In the genomic region with DNA sequence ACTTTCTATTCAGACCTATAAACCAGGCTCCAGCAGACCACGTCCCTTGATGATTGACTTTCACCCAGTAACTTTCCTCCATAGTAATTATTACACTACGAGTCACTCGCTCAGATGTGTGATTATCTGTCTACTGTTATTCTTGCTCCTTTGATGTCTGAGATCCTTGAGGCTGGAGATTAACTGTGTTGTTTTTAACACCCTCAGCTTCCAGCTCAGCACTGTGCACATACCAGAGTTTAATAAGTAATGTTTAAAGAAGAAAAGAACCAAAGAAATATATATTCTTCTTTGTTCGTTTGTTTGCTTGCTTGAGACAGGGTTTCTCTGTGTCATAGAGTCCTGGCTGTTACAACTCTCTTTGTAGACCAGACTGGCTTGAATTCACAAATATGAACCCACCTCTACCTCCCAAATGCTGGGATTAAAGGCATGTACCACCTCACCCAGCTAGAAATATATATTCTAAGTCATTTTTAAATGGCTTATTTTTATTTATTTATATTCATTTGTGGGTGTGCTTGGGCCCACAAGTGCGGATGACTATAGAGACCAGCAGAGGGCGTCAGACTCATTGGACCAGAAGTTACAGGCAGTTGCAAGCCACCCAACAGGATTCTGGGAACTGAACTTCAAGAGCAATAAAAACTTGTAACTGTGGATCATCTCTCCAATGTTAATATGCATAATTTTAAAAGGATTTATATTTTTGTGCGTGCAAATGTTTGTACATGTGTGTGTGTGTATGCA, we compare ENCODE assay signal across 21 mouse cellular contexts. TPM values are rescaled to one million over a fixed set of nuclear protein-coding genes. Genes with fewer than 3 reads are reported as not detected.
DNase-seq lines count a peak whose midpoint lies in the region; ATAC-seq and TF ChIP-seq lines count a peak whose summit lies in the region.
"Had no signal": no experiment of that assay in that cellular context is flagged by ENCODE, and none has a peak within 500 bp of the region (broad histone marks: within the 10 kb centered on the region; RNA-seq: fewer than 3 reads in every experiment).

No protein-coding gene starts in this region.

- H3K27ac ChIP-seq in kidney, embryonic 15.5 days: no peak overlapping the region
- H3K27ac ChIP-seq in stomach, embryonic 14.5 days (ENCODE audit: low read length): no peak overlapping the region
- H3K27ac ChIP-seq: embryonic facial prominence, embryonic 13.5 days; gastrocnemius, adult 2 months; hindbrain, embryonic 12.5 days; limb, embryonic 15.5 days; neural tube, embryonic 15.5 days had no signal

- H3K27me3 ChIP-seq in kidney, embryonic 15.5 days: no peaks in the 10 kb centered on the region
- no peaks in the 10 kb centered on the region for H3K27me3 ChIP-seq in E14TG2a.4 (ENCODE audit: insufficient read depth, low read length)
- H3K27me3 ChIP-seq in stomach, embryonic 14.5 days (ENCODE audit: control insufficient read depth, insufficient read depth, low read length): no peaks in the 10 kb centered on the region
- H3K27me3 ChIP-seq: CH12.LX; embryonic facial prominence, embryonic 13.5 days; hindbrain, embryonic 12.5 days; limb, embryonic 15.5 days; neural tube, embryonic 15.5 days had no signal

- DNase-seq in kidney, adult 8-10 months: no peak
- DNase-seq in NIH3T3 (ENCODE audit: low read depth): peak; percentile 25
- DNase-seq in ovary, adult 18-20 months (ENCODE audit: low spot score): no peak
- DNase-seq: adrenal gland, adult 2 months; cerebellum, adult 2 months; gastrocnemius, adult 2 months; heart, postnatal 10 days; lung, embryonic 14.5 days; midbrain, embryonic 14.5 days; retina, postnatal 1 day; thymus, postnatal 14 days had no signal

- H3K4me2 ChIP-seq in kidney, embryonic 15.5 days: no peak overlapping the region
- no peak overlapping the region for H3K4me2 ChIP-seq in stomach, embryonic 14.5 days (replicated peaks; ENCODE audit: low read depth, low read length)
- H3K4me2 ChIP-seq: embryonic facial prominence, embryonic 13.5 days; hindbrain, embryonic 12.5 days; limb, embryonic 15.5 days; lung, embryonic 14.5 days; neural tube, embryonic 15.5 days had no signal

- WGBS in kidney, embryonic 15.5 days: 57% methylated on average over 7 of the region's 7 CpGs
- WGBS in stomach, embryonic 14.5 days: 57% methylated on average over 7 of the region's 7 CpGs

- no peak overlapping the region for H3K4me3 ChIP-seq in kidney, embryonic 15.5 days (replicated peaks)
- H3K4me3 ChIP-seq in E14TG2a.4 (replicated peaks; ENCODE audit: low read length): no peak overlapping the region
- no peak overlapping the region for H3K4me3 ChIP-seq in stomach, embryonic 14.5 days (ENCODE audit: low read depth, low read length)
- H3K4me3 ChIP-seq: embryonic facial prominence, embryonic 13.5 days; gastrocnemius, adult 2 months; hindbrain, embryonic 12.5 days; limb, embryonic 15.5 days; myocyte; neural tube, embryonic 15.5 days had no signal

- no peaks in the 10 kb centered on the region for H3K9me3 ChIP-seq in kidney, embryonic 15.5 days (replicated peaks)
- no peaks in the 10 kb centered on the region for H3K9me3 ChIP-seq in E14TG2a.4 (ENCODE audit: low read length)
- H3K9me3 ChIP-seq in stomach, embryonic 14.5 days (ENCODE audit: control insufficient read depth, low read depth, low read length): no peaks in the 10 kb centered on the region
- H3K9me3 ChIP-seq: embryonic facial prominence, embryonic 13.5 days; hindbrain, embryonic 12.5 days; limb, embryonic 15.5 days; neural tube, embryonic 15.5 days had no signal

- H3K36me3 ChIP-seq in kidney, embryonic 15.5 days: no peaks in the 10 kb centered on the region
- H3K36me3 ChIP-seq in E14TG2a.4 (ENCODE audit: insufficient read depth, low read length): no peaks in the 10 kb centered on the region
- H3K36me3 ChIP-seq in stomach, embryonic 14.5 days (ENCODE audit: control insufficient read depth, insufficient read depth, low read length): no peaks in the 10 kb centered on the region
- H3K36me3 ChIP-seq: embryonic facial prominence, embryonic 13.5 days; hindbrain, embryonic 12.5 days; limb, embryonic 15.5 days; neural tube, embryonic 15.5 days had no signal

- TF ChIP-seq CTCF in E14TG2a.4 (conservative IDR thresholded peaks at IDR 0.05; ENCODE audit: low read length): peak; percentile 54

- H3K9ac ChIP-seq in kidney, embryonic 15.5 days: no peak overlapping the region
- no peak overlapping the region for H3K9ac ChIP-seq in stomach, embryonic 14.5 days (replicated peaks; ENCODE audit: low read depth, low read length)
- H3K9ac ChIP-seq: embryonic facial prominence, embryonic 13.5 days; hindbrain, embryonic 12.5 days; limb, embryonic 15.5 days; lung, embryonic 14.5 days; neural tube, embryonic 15.5 days had no signal

- ATAC-seq in kidney, embryonic 15.5 days (replicated peaks; ENCODE audit: low FRiP score): 0 out of 2 replicates have a peak, but pooled peaks have one; percentile 43
- ATAC-seq in stomach, embryonic 14.5 days (ENCODE audit: insufficient number of reproducible peaks, insufficient read depth, low FRiP score, low read depth): peak; percentile 53; the same call in 1 of the 2 replicates
- no peak for ATAC-seq in activated CD4-positive, CD25-positive, alpha-beta regulatory T cell, adult 4 months

- no peaks in the 10 kb centered on the region for H3K4me1 ChIP-seq in kidney, embryonic 15.5 days
- peaks cover 12% of the 10 kb centered on the region for H3K4me1 ChIP-seq in E14TG2a.4 (replicated peaks; ENCODE audit: low read depth, low read length)
- H3K4me1 ChIP-seq in stomach, embryonic 14.5 days (ENCODE audit: control insufficient read depth, insufficient read depth, low read length): no peaks in the 10 kb centered on the region
- H3K4me1 ChIP-seq: embryonic facial prominence, embryonic 13.5 days; hindbrain, embryonic 12.5 days; limb, embryonic 15.5 days; neural tube, embryonic 15.5 days had no signal

RNA-seq across cellular contexts. Expression of a gene that starts 43.3 kb away (rescaled TPM):
- polyA plus RNA-seq in kidney, embryonic 15.5 days (2015; fragmentation: Nextera tagmentation; extraction: Ambion mirVana): 51.9 and 53.0 TPM in 2 replicates
- polyA plus RNA-seq in stomach, embryonic 14.5 days (2014; fragmentation: Nextera tagmentation; extraction: Ambion mirVana): 61.8 and 62.5 TPM in 2 replicates
- polyA plus RNA-seq in activated CD4-positive, CD25-positive, alpha-beta regulatory T cell, adult 4 months (2017; shearing (Covaris generic)): under 1 TPM; 0.61 to 0.94 TPM

Comparison
In these comparisons a context has a peak if more than half of its experiments do, and no peak if none do; other contexts are left out.
1. RNA of a gene that starts 43.3 kb away (polyA plus RNA-seq): 61.8 to 62.5 TPM in stomach, embryonic 14.5 days and 51.9 to 53.0 TPM in kidney, embryonic 15.5 days; 0.61 to 0.94 TPM in activated CD4-positive, CD25-positive, alpha-beta regulatory T cell, adult 4 months; every median in the first group is over 10 times any median in the second.